Mouse (Mus musculus): ENCODE measurements at regions not wholly inside any gene's neighbourhood (a gene's known extent, or its start where the extent isn't known, plus 50 kb on each side); places are given as distances from the start of the nearest gene placed in this dataset.

DNA sequence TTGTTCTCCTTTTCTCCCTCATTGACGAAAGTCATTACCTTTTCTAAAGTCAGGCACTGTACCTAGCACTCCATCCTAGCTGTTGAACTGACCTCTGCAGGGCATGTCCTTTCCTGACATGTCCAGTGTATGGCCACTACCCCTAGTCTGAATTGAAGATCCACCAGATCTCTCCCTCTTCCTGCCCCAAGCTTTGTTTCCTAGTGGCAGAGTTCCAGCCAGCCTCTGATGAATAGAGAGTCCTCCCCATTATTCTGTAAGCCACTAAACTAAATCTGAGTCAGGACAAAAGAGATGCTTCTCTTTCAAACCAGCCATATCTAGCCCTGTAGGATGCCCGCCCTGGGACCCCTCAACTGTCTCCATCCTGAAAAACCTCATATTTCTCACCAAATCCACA lies 317.7 kb upstream of the Maf start:
- no peak for TF ChIP-seq EP300 (IDR thresholded peaks at IDR 0.05; ENCODE audit: low read depth)
- TF ChIP-seq CTCF (IDR thresholded peaks at IDR 0.05; ENCODE audit: low read depth): no peak
